Mouse (Mus musculus): ENCODE results near the gene Slc7a4. TPM values are rescaled to one million over a fixed set of nuclear protein-coding genes. Genes with fewer than 3 reads are reported as not detected.
A peak's percentile ranks its signal among the peaks of the same experiment; 100 is the strongest.

The Slc7a4 gene
- polyA plus RNA-seq, 1 experiment from 2014 or later = 21.8 TPM

DNA sequence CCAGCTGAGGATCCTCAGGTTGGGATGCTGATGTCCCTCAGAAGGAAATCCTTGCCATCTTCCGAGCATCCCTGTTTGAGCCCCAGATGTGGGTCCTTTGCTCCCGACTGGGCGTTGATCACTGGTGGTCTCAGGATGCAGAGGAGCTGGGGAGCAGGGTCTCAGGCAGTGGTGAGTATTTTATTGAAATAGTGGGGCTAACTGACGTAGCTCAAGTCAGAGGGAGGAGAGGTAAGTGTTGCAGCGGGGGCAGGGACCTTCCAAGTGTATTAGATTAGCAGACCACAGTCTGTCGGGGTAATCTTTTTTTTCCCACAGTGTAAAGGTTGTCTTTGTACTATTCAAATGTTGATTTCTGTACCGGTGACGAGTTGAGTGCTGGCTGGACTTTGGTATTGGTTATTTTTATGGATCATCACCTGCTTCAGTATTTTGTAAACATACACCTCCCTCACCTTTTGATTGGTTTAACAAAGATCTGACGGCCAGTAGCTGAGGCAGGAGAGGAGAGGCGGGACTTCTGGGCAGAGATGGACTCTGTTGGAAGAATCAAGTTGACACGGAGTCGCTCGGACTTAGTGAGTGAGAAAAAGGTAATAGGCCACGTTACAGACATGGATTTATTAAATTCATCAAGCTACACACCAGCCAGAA lies 50.2 kb downstream of the Slc7a4 start:
- H3K4me2 ChIP-seq = no peak overlapping the region
- no peaks in the 10 kb centered on the region for H3K9me3 ChIP-seq
- H3K27ac ChIP-seq = no peak overlapping the region
- 67% methylated on average over 14 of the region's 14 CpGs for WGBS
- H3K4me1 ChIP-seq = peaks cover 14% of the 10 kb centered on the region; the same call in 1 of the 2 replicates
- no peak overlapping the region for H3K4me3 ChIP-seq (replicated peaks)
- no peak for ATAC-seq (ENCODE audit: insufficient read depth, low FRiP score, low read depth)
- no peaks in the 10 kb centered on the region for H3K27me3 ChIP-seq (replicated peaks)
- no peak overlapping the region for H3K9ac ChIP-seq
- peaks cover 7% of the 10 kb centered on the region; the same call in 1 of the 2 replicates for H3K36me3 ChIP-seq

DNA sequence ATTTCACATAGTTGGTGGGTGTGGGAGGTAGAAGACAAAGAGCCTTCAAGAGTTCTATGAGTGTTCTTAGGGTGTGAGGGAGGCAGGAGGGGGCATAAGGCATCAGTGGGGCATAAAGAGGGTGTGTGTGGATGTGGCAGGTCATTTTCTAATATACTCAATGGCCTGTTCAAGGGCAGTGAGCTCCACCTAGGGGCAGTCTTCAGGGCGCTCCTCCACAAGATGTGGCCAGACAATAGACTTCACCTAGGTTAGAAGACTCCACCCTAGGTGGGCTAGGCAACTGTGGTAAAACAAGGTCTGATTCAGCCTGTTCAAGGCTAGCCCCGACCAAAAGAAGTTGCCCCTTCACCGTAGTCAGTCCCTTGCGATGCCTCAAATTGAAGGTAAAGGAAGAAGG lies 50.7 kb downstream of the Slc7a4 start:
- ATAC-seq (ENCODE audit: insufficient read depth, low FRiP score, low read depth) = no peak
- 68% methylated on average over 4 of the region's 4 CpGs for WGBS
- Histone ChIP-seq H3K27me3 (replicated peaks) (no peaks in the 10 kb centered on the region), H3K4me2 (no peak overlapping the region), H3K4me3 (replicated peaks) (no peak overlapping the region), H3K36me3 (peaks cover 10% of the 10 kb centered on the region; the same call in 1 of the 2 replicates), H3K9ac (no peak overlapping the region), H3K27ac (no peak overlapping the region), H3K4me1 (peaks cover 14% of the 10 kb centered on the region; the same call in 1 of the 2 replicates), H3K9me3 (no peaks in the 10 kb centered on the region)

DNA sequence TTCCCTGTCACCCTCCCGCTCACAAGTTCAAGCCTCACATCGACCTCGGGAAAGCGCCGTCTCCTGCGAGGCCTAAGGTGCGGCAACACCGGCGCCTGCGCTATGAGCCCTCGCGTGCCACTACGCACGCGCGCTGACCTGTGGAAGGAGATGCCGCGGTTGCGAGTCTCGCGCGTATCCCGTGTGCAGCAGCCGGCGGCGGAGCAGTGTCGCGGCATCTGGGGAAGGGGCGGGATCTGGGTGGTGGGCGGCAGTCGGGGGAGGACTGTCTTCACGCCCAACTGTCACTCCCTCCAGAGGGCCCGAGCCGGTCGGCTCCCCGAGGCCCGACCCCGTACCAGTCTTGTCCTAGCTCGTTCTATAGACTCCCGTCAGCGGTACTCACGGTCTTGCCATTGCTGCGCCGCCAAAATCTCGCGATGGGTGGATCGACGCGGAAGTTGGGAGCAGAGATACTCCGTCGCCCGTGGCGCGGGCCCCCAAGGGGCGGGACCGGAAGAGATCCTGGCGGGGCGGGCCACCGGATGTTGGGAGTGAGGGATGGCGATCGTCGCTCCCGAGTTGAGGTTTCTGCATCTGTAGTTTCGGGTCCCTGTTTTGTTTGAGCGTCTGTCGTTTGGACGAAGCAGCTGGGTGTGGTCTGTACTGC lies 52.2 kb downstream of the Slc7a4 start, which contains the start of gene Thap7:
Thap7 (minus strand) TSS at position 497 of the 649 bp plus-strand sequence.
- Histone ChIP-seq H3K36me3 (peaks cover 24% of the 10 kb centered on the region), H3K4me2 (peak within 1 kb of the TSS; percentile 83), H3K27me3 (replicated peaks) (no peaks in the 10 kb centered on the region), H3K9ac (peak within 1 kb of the TSS; percentile 74), H3K4me3 (replicated peaks) (peak within 1 kb of the TSS; percentile 75), H3K27ac (peak within 1 kb of the TSS; percentile 99), H3K9me3 (no peaks in the 10 kb centered on the region), H3K4me1 (peaks cover 14% of the 10 kb centered on the region; the same call in 1 of the 2 replicates)
- ATAC-seq (ENCODE audit: insufficient read depth, low FRiP score, low read depth) = peak; percentile 96
- under 1% methylated on average over 67 of the region's 67 CpGs for WGBS

DNA sequence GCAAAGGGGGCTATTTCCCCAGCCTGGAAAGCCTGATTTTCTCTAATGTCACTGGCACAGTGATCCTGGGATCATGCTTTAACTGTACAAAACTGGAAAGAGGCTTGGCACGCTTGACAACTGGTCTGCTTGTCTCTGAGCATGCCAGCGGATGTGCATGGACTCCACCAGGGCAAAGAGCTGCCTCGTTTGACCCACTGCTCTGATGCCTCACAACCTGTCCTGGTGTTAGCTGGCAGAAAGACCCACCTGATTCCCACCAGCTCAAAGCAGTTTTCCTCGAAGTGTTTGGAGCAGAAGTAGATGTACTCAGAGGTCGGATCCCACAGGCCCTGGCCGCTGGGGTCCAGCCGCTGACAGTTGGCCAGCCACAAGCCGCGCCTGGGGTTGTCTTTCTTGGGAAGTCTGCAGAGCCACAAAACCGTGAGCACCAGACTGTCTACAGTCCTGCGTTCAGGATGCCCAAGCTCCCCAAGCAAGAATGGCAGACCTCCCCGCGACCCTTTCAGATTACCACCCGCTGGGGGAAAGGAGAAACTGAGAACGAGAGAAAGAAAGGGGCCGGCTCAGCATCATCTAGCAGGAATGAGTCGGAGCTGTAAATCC lies 52.9 kb downstream of the Slc7a4 start:
- peak overlapping the region; percentile 74 for H3K9ac ChIP-seq
- H3K9me3 ChIP-seq = no peaks in the 10 kb centered on the region
- WGBS = 15% methylated on average over 17 of the region's 17 CpGs
- ATAC-seq (ENCODE audit: insufficient read depth, low FRiP score, low read depth) = no peak
- peak overlapping the region; percentile 99 for H3K27ac ChIP-seq
- H3K36me3 ChIP-seq = peaks cover 31% of the 10 kb centered on the region
- peaks cover 14% of the 10 kb centered on the region; the same call in 1 of the 2 replicates for H3K4me1 ChIP-seq
- H3K4me3 ChIP-seq (replicated peaks) = peak overlapping the region; percentile 75
- no peaks in the 10 kb centered on the region for H3K27me3 ChIP-seq (replicated peaks)
- H3K4me2 ChIP-seq = peak overlapping the region; percentile 83

DNA sequence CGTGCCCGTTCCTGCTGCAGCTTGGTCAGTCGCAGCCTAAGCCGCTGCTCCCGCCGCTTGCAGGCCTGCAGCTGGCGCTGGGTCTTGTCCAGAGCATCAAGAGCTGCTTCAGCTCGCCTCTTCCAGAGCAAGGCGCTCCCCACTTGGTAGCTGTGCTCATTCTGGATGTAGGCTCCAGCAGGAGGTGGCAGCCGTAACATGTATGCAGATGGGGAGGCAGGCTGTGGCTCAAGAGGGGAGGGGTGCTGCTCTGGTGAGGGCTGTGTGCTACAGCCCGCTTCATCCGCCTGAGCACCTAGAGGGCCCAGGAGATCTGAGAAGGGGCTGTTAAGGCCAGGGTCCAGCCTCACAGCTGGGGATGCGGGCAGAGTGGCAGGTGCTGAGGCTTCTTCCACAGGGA lies 54.7 kb downstream of the Slc7a4 start:
- Histone ChIP-seq H3K4me3 (replicated peaks) (no peak overlapping the region), H3K4me2 (no peak overlapping the region), H3K27ac (no peak overlapping the region), H3K27me3 (replicated peaks) (no peaks in the 10 kb centered on the region), H3K9ac (no peak overlapping the region), H3K9me3 (no peaks in the 10 kb centered on the region), H3K4me1 (peaks cover 14% of the 10 kb centered on the region; the same call in 1 of the 2 replicates), H3K36me3 (peaks cover 44% of the 10 kb centered on the region)
- ATAC-seq (ENCODE audit: insufficient read depth, low FRiP score, low read depth) = no peak
- 88% methylated on average over 13 of the region's 13 CpGs for WGBS

DNA sequence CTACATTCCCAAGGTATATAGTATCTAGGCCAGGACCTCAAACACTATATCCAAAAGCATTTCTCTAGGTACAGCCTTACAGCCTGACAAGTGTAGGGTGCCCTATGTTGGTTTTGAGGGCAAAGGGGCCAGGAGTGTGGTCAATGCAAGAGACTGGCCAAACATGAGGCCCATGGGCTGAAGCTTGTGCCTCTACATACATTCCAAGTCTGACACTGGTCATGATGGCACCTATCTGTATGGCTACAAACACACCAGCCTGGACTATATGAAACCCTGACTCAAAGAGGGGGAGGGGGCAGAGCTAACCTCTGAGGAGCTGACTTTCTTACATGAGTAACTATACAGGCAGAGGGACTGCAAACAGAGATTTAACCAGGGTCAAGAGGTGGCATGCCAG lies 55.4 kb downstream of the Slc7a4 start:
- no peak for ATAC-seq (ENCODE audit: insufficient read depth, low FRiP score, low read depth)
- no peaks in the 10 kb centered on the region for H3K27me3 ChIP-seq (replicated peaks)
- H3K4me3 ChIP-seq (replicated peaks) = no peak overlapping the region
- H3K9me3 ChIP-seq = no peaks in the 10 kb centered on the region
- H3K4me2 ChIP-seq = no peak overlapping the region
- peaks cover 51% of the 10 kb centered on the region for H3K36me3 ChIP-seq
- H3K4me1 ChIP-seq = peaks cover 14% of the 10 kb centered on the region; the same call in 1 of the 2 replicates
- H3K9ac ChIP-seq = no peak overlapping the region
- no peak overlapping the region for H3K27ac ChIP-seq

DNA sequence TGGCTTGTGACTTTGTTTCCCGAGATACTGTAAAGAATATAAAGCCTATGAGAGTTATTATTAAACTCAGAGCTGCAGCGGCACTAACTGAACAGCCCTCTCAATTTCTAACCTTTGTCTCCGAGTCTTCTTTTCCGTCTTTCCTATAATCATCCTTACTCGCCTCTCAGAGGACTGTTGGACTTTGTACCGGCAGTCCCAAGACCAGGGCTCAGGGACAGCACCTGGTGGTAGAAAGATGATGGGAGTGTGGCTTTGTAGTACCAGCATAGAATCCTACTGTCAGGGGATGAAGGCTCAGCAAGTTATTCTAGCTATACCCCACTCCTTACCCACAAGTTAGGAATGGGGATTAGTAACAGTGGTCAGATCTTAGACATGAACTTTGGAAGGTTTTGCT lies 56.8 kb downstream of the Slc7a4 start:
- no peaks in the 10 kb centered on the region for H3K9me3 ChIP-seq
- 90% methylated on average over 6 of the region's 6 CpGs for WGBS
- no peak overlapping the region for H3K9ac ChIP-seq
- no peak overlapping the region for H3K4me2 ChIP-seq
- peaks cover 60% of the 10 kb centered on the region for H3K36me3 ChIP-seq
- no peak overlapping the region for H3K27ac ChIP-seq
- H3K27me3 ChIP-seq (replicated peaks) = no peaks in the 10 kb centered on the region
- H3K4me1 ChIP-seq = peaks cover 8% of the 10 kb centered on the region; the same call in 1 of the 2 replicates
- ATAC-seq (ENCODE audit: insufficient read depth, low FRiP score, low read depth) = no peak
- no peak overlapping the region for H3K4me3 ChIP-seq (replicated peaks)

DNA sequence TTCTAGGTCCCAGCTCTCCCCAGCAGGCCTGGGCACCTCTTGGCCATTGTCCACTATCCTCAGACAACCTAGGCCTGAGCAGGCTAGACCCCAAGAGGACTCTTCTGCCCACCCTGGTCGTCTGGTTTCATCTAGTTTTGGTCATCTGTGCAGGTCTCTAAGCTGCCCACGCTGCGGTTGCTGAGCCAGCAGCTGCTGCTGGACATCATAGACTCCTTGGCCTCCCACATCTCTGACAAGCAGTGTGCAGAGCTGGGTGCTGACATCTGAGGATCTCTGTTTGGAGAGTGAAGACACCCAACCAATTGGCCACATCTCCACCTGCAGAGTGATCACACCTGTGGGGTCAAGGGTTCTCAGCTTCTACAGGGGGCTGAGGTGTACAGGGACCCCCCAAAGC lies 57.5 kb downstream of the Slc7a4 start:
- Histone ChIP-seq H3K9ac (no peak overlapping the region), H3K36me3 (peaks cover 67% of the 10 kb centered on the region), H3K27me3 (replicated peaks) (no peaks in the 10 kb centered on the region), H3K4me3 (replicated peaks) (no peak overlapping the region), H3K9me3 (no peaks in the 10 kb centered on the region), H3K4me2 (no peak overlapping the region), H3K4me1 (peaks cover 8% of the 10 kb centered on the region; the same call in 1 of the 2 replicates), H3K27ac (no peak overlapping the region)
- ATAC-seq (ENCODE audit: insufficient read depth, low FRiP score, low read depth) = no peak
- 90% methylated on average over 3 of the region's 3 CpGs for WGBS

DNA sequence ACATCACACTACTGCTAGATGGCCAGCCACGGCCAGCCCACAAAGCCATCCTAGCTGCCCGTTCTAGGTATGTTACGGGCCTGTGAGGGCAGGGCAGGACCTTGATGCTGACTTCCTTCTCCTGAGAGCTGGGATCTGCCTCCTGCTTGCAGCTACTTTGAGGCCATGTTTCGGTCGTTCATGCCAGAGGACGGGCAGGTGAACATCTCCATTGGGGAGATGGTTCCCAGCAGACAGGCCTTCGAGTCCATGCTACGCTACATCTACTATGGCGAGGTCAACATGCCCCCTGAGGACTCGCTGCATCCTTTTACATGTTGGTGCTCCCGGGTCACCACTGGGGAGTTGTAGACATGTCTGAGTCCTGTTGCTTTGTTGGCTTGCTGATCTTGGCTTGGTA lies 58.9 kb downstream of the Slc7a4 start:
- H3K27ac ChIP-seq = no peak overlapping the region
- no peaks in the 10 kb centered on the region for H3K9me3 ChIP-seq
- H3K27me3 ChIP-seq (replicated peaks) = no peaks in the 10 kb centered on the region
- ATAC-seq (ENCODE audit: insufficient read depth, low FRiP score, low read depth) = no peak
- no peaks in the 10 kb centered on the region for H3K4me1 ChIP-seq
- 91% methylated on average over 11 of the region's 11 CpGs for WGBS
- no peak overlapping the region for H3K4me2 ChIP-seq
- no peak overlapping the region for H3K9ac ChIP-seq
- H3K36me3 ChIP-seq = peaks cover 72% of the 10 kb centered on the region
- no peak overlapping the region for H3K4me3 ChIP-seq (replicated peaks)

Other genes starting within 250 kb of the Slc7a4 start
- gene Snap29, start 177.2 kb downstream of the Slc7a4 start, polyA plus RNA-seq (2015; fragmentation: Nextera tagmentation; extraction: Ambion mirVana) = 14.4 and 16.1 TPM in 2 replicates
- 28.1 and 28.4 TPM in 2 replicates for gene Pi4ka, start 176.9 kb downstream of the Slc7a4 start, polyA plus RNA-seq (2015; fragmentation: Nextera tagmentation; extraction: Ambion mirVana)
- gene Crkl, start 131.2 kb downstream of the Slc7a4 start, polyA plus RNA-seq (2015; fragmentation: Nextera tagmentation; extraction: Ambion mirVana) = 55.1 and 56.0 TPM in 2 replicates
- 3.1 and 3.2 TPM in 2 replicates for gene Aifm3, start 93.6 kb downstream of the Slc7a4 start, polyA plus RNA-seq (2015; fragmentation: Nextera tagmentation; extraction: Ambion mirVana)
- 70.2 and 76.1 TPM in 2 replicates for gene Lztr1, start 74.5 kb downstream of the Slc7a4 start, polyA plus RNA-seq (2015; fragmentation: Nextera tagmentation; extraction: Ambion mirVana)
- 57.3 and 60.8 TPM in 2 replicates for gene Thap7, start 52.1 kb downstream of the Slc7a4 start, polyA plus RNA-seq (2015; fragmentation: Nextera tagmentation; extraction: Ambion mirVana)
- gene Lrrc74b, start 22.0 kb downstream of the Slc7a4 start, polyA plus RNA-seq (2015; fragmentation: Nextera tagmentation; extraction: Ambion mirVana) = 0.26 and 0.61 TPM in 2 replicates
- 1.2 TPM in 2 replicates for gene P2rx6, start 21.3 kb downstream of the Slc7a4 start, polyA plus RNA-seq (2015; fragmentation: Nextera tagmentation; extraction: Ambion mirVana)
- gene Smpd4, start 36.1 kb upstream of the Slc7a4 start, polyA plus RNA-seq (2015; fragmentation: Nextera tagmentation; extraction: Ambion mirVana) = 24.8 and 27.0 TPM in 2 replicates
- 4.4 and 5.2 TPM in 2 replicates for gene Ccdc74a, start 63.3 kb upstream of the Slc7a4 start, polyA plus RNA-seq (2015; fragmentation: Nextera tagmentation; extraction: Ambion mirVana)
- gene Med15, start 149.7 kb upstream of the Slc7a4 start, polyA plus RNA-seq (2015; fragmentation: Nextera tagmentation; extraction: Ambion mirVana) = 38.3 and 42.6 TPM in 2 replicates
- gene Klhl22, start 176.4 kb upstream of the Slc7a4 start, polyA plus RNA-seq (2015; fragmentation: Nextera tagmentation; extraction: Ambion mirVana) = 57.4 and 57.6 TPM in 2 replicates
- gene Scarf2, start 214.1 kb upstream of the Slc7a4 start, polyA plus RNA-seq (2015; fragmentation: Nextera tagmentation; extraction: Ambion mirVana) = 15.8 and 18.5 TPM in 2 replicates
- not detected in 2 replicates for gene B830017H08Rik, start 249.9 kb upstream of the Slc7a4 start, polyA plus RNA-seq (2015; fragmentation: Nextera tagmentation; extraction: Ambion mirVana)

All from stomach, embryonic 15.5 days (tissue).